Mouse (Mus musculus) lung, embryonic 15.5 days (tissue): ENCODE measurements around the gene Otud7b. TPM values are rescaled to one million over a fixed set of nuclear protein-coding genes. Genes with fewer than 3 reads are reported as not detected.

ENCODE experiments used
- ATAC-seq: fragments of 200-750 bp; cut with Nextera tagmentation; 2 replicates; pipeline ENCODE4 v1.8.0; 2017; ENCODE audit warnings: moderate number of reproducible peaks, borderline replicate concordance; ENCODE audit not compliant: low FRiP score, low TSS enrichment; ENCODE audit errors: extremely low read depth
- H3K27ac ChIP-seq: fragments of 300-500 bp; sonication (generic); 2 replicates; pipeline ENCODE4 v1.5.1; 2015; ENCODE audit warnings: moderate library complexity, mild to moderate bottlenecking, inconsistent platforms
- H3K27me3 ChIP-seq: fragments of 300-500 bp; sonication (generic); 2 replicates; pipeline ENCODE4 v1.6.1; 2015; ENCODE audit warnings: inconsistent platforms
- H3K36me3 ChIP-seq: fragments of 300-500 bp; sonication (generic); 2 replicates; pipeline ENCODE4 v1.6.1; 2015; ENCODE audit warnings: inconsistent platforms
- H3K4me1 ChIP-seq: fragments of 300-500 bp; sonication (generic); 2 replicates; pipeline ENCODE4 v1.6.1; 2015; ENCODE audit warnings: inconsistent platforms
- H3K4me2 ChIP-seq: fragments of 300-500 bp; sonication (generic); 2 replicates; pipeline ENCODE4 v1.6.1; 2015; ENCODE audit warnings: inconsistent platforms, mild to moderate bottlenecking, moderate library complexity
- H3K4me3 ChIP-seq: fragments of 300-500 bp; sonication (generic); 2 replicates; pipeline ENCODE4 v1.5.1; 2015; ENCODE audit warnings: mild to moderate bottlenecking, inconsistent platforms
- H3K9ac ChIP-seq: fragments of 300-500 bp; sonication (generic); 2 replicates; pipeline ENCODE4 v1.6.1; 2015; ENCODE audit warnings: inconsistent platforms
- H3K9me3 ChIP-seq: fragments of 300-500 bp; sonication (generic); 2 replicates; pipeline ENCODE4 v1.6.1; 2016; ENCODE audit warnings: inconsistent platforms
- WGBS: fragments of 180-500 bp; shearing (Covaris S2); methylation state at CpG from one replicate; pipeline ENCODE4 v1.1.7; 2015; 5-methylcytosine and 5-hydroxymethylcytosine counted together
- polyA plus RNA-seq: library from polyadenylated mRNA; unstranded; fragments of >200 nt; fragmentation: Nextera tagmentation; extraction: Ambion mirVana; gene quantifications from 2 replicates; pipeline ENCODE4 v1.2.1, GENCODE M21; 2015

Gene Otud7b
- polyA plus RNA-seq, 1 experiment from 2014 or later = 22.0 TPM

- Histone ChIP-seq H3K4me1 (no peaks in the 10 kb centered on the region), H3K27me3 (no peaks in the 10 kb centered on the region), H3K9me3 (no peaks in the 10 kb centered on the region), H3K9ac (no peak overlapping the region), H3K27ac (no peak overlapping the region), H3K4me3 (no peak overlapping the region), H3K4me2 (no peak overlapping the region), H3K36me3 (no peaks in the 10 kb centered on the region)
- no peak for ATAC-seq
- WGBS = 90% methylated on average over 6 of the region's 6 CpGs
Observed at GRCm38 (mm10) chr3:96069046-96069445, 35.3 kb upstream of the Otud7b start.

- no peak overlapping the region for H3K4me3 ChIP-seq
- no peaks in the 10 kb centered on the region for H3K36me3 ChIP-seq
- ATAC-seq = no peak
- 59% methylated on average over 1 of the region's 1 CpGs for WGBS
- no peaks in the 10 kb centered on the region for H3K27me3 ChIP-seq
- no peak overlapping the region for H3K4me2 ChIP-seq
- H3K9me3 ChIP-seq = no peaks in the 10 kb centered on the region
- H3K27ac ChIP-seq = no peak overlapping the region
- no peaks in the 10 kb centered on the region for H3K4me1 ChIP-seq
- no peak overlapping the region for H3K9ac ChIP-seq
Observed at GRCm38 (mm10) chr3:96069542-96069941, 34.8 kb upstream of the Otud7b start.

GRCm38 (mm10) chr3:96070241-96070640, 34.1 kb upstream of the Otud7b start:
- Histone ChIP-seq H3K27me3 (no peaks in the 10 kb centered on the region), H3K27ac (no peak overlapping the region), H3K4me3 (no peak overlapping the region), H3K36me3 (no peaks in the 10 kb centered on the region), H3K4me1 (no peaks in the 10 kb centered on the region), H3K4me2 (no peak overlapping the region), H3K9me3 (no peaks in the 10 kb centered on the region), H3K9ac (no peak overlapping the region)
- WGBS = 64% methylated on average over 4 of the region's 4 CpGs
- no peak for ATAC-seq

- Histone ChIP-seq H3K4me2 (no peak overlapping the region), H3K4me1 (no peaks in the 10 kb centered on the region), H3K4me3 (no peak overlapping the region), H3K27ac (no peak overlapping the region), H3K9me3 (no peaks in the 10 kb centered on the region), H3K27me3 (no peaks in the 10 kb centered on the region), H3K36me3 (no peaks in the 10 kb centered on the region), H3K9ac (no peak overlapping the region)
- no peak for ATAC-seq
- 70% methylated on average over 12 of the region's 12 CpGs for WGBS
Observed at GRCm38 (mm10) chr3:96072921-96073486, 31.3 kb upstream of the Otud7b start.

- no peak overlapping the region for H3K27ac ChIP-seq
- no peaks in the 10 kb centered on the region for H3K9me3 ChIP-seq
- 65% methylated on average over 6 of the region's 6 CpGs for WGBS
- H3K4me3 ChIP-seq = no peak overlapping the region
- no peaks in the 10 kb centered on the region for H3K36me3 ChIP-seq
- no peak overlapping the region for H3K9ac ChIP-seq
- H3K4me2 ChIP-seq = no peak overlapping the region
- ATAC-seq = no peak
- H3K4me1 ChIP-seq = no peaks in the 10 kb centered on the region
- no peaks in the 10 kb centered on the region for H3K27me3 ChIP-seq
Observed at GRCm38 (mm10) chr3:96078066-96078465, 26.3 kb upstream of the Otud7b start.

- H3K36me3 ChIP-seq = no peaks in the 10 kb centered on the region
- H3K27ac ChIP-seq = no peak overlapping the region
- no peaks in the 10 kb centered on the region for H3K27me3 ChIP-seq
- H3K4me2 ChIP-seq = no peak overlapping the region
- WGBS = 47% methylated on average over 3 of the region's 3 CpGs
- H3K9me3 ChIP-seq = no peaks in the 10 kb centered on the region
- no peak for ATAC-seq
- no peak overlapping the region for H3K4me3 ChIP-seq
- H3K9ac ChIP-seq = no peak overlapping the region
- no peaks in the 10 kb centered on the region for H3K4me1 ChIP-seq
Observed at GRCm38 (mm10) chr3:96078711-96079110, 25.6 kb upstream of the Otud7b start.

GRCm38 (mm10) chr3:96081006-96081405, 23.3 kb upstream of the Otud7b start:
- Histone ChIP-seq H3K4me3 (no peak overlapping the region), H3K27ac (no peak overlapping the region), H3K9ac (no peak overlapping the region), H3K4me2 (no peak overlapping the region), H3K36me3 (no peaks in the 10 kb centered on the region), H3K4me1 (no peaks in the 10 kb centered on the region), H3K27me3 (no peaks in the 10 kb centered on the region), H3K9me3 (no peaks in the 10 kb centered on the region)
- no peak for ATAC-seq
- 60% methylated on average over 1 of the region's 1 CpGs for WGBS

GRCm38 (mm10) chr3:96081650-96082049, 22.7 kb upstream of the Otud7b start:
- H3K36me3 ChIP-seq = no peaks in the 10 kb centered on the region
- 75% methylated on average over 4 of the region's 4 CpGs for WGBS
- no peak overlapping the region for H3K4me2 ChIP-seq
- no peak overlapping the region for H3K27ac ChIP-seq
- H3K9me3 ChIP-seq = no peaks in the 10 kb centered on the region
- H3K9ac ChIP-seq = no peak overlapping the region
- no peak for ATAC-seq
- no peaks in the 10 kb centered on the region for H3K4me1 ChIP-seq
- H3K27me3 ChIP-seq = no peaks in the 10 kb centered on the region
- H3K4me3 ChIP-seq = no peak overlapping the region

- no peak overlapping the region for H3K27ac ChIP-seq
- no peak for ATAC-seq
- 83% methylated on average over 2 of the region's 2 CpGs for WGBS
Observed at GRCm38 (mm10) chr3:96082100-96082499, 22.2 kb upstream of the Otud7b start.

GRCm38 (mm10) chr3:96082714-96083508, 21.4 kb upstream of the Otud7b start:
- no peaks in the 10 kb centered on the region for H3K27me3 ChIP-seq
- no peak overlapping the region for H3K4me3 ChIP-seq
- no peaks in the 10 kb centered on the region for H3K9me3 ChIP-seq
- ATAC-seq = no peak
- H3K4me1 ChIP-seq = no peaks in the 10 kb centered on the region
- H3K9ac ChIP-seq = no peak overlapping the region
- no peak overlapping the region for H3K4me2 ChIP-seq
- H3K27ac ChIP-seq = no peak overlapping the region
- WGBS = 76% methylated on average over 15 of the region's 15 CpGs
- H3K36me3 ChIP-seq = no peaks in the 10 kb centered on the region

More at GRCm38 (mm10) chr3:96082100-96082499, 22.2 kb upstream of the Otud7b start:
- Histone ChIP-seq H3K36me3 (no peaks in the 10 kb centered on the region), H3K9me3 (no peaks in the 10 kb centered on the region), H3K27me3 (no peaks in the 10 kb centered on the region), H3K4me1 (no peaks in the 10 kb centered on the region), H3K9ac (no peak overlapping the region), H3K4me3 (no peak overlapping the region), H3K4me2 (no peak overlapping the region)

- no peak for ATAC-seq
- Histone ChIP-seq H3K9ac (no peak overlapping the region), H3K4me2 (no peak overlapping the region), H3K4me3 (no peak overlapping the region), H3K27ac (no peak overlapping the region), H3K36me3 (no peaks in the 10 kb centered on the region), H3K9me3 (no peaks in the 10 kb centered on the region), H3K4me1 (no peaks in the 10 kb centered on the region), H3K27me3 (no peaks in the 10 kb centered on the region)
- WGBS = 81% methylated on average over 10 of the region's 10 CpGs
Observed at GRCm38 (mm10) chr3:96084146-96084755, 20.1 kb upstream of the Otud7b start.

GRCm38 (mm10) chr3:96087219-96087618, 17.1 kb upstream of the Otud7b start:
- Histone ChIP-seq H3K27ac (no peak overlapping the region), H3K36me3 (no peaks in the 10 kb centered on the region), H3K9ac (no peak overlapping the region), H3K27me3 (no peaks in the 10 kb centered on the region), H3K4me2 (no peak overlapping the region), H3K4me1 (no peaks in the 10 kb centered on the region), H3K4me3 (no peak overlapping the region), H3K9me3 (no peaks in the 10 kb centered on the region)
- no peak for ATAC-seq
- WGBS = 53% methylated on average over 2 of the region's 2 CpGs
